Mouse (Mus musculus) spleen, adult 2 months (tissue): Measurements from ENCODE around the gene Dennd6b.

Experiments
- CTCF ChIP-seq: fragments of 200-500 bp; IDR thresholded peaks from 2 replicates; pipeline ENCODE4 v1.5.1; 2011; ENCODE audit warnings: mild to moderate bottlenecking, inconsistent platforms; ENCODE audit not compliant: insufficient read depth, insufficient read length, insufficient replicate concordance; ENCODE audit errors: extremely low read depth
- POLR2A ChIP-seq: fragments of 200-500 bp; IDR thresholded peaks from 2 replicates; pipeline ENCODE4 v1.6.1; 2011; ENCODE audit warnings: low read depth, low read length, inconsistent platforms

DNA sequence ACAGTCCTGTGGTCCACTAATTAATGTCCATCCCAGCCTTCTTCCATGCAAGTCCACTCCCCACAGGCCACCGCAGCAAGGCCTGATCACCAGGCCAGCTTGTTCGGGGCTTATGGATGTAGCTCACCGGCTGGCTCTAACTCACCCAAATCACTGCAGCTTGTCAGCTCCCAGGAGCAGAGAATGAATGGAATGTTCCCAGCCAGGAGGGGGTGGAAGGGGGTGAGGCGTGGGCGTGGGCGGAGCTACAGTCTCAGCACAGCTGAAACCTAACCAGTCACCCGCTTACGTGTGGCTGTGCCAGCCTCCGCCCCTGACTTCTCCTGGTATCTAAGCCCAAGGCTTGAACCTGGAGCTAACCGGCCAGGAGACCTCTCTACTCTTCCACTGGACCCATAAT is 26.9 kb downstream of the Dennd6b start:
- no peak for TF ChIP-seq CTCF
- no peak for TF ChIP-seq POLR2A
